Mouse (Mus musculus): ENCODE measurements around the gene Rasal2.

DNA sequence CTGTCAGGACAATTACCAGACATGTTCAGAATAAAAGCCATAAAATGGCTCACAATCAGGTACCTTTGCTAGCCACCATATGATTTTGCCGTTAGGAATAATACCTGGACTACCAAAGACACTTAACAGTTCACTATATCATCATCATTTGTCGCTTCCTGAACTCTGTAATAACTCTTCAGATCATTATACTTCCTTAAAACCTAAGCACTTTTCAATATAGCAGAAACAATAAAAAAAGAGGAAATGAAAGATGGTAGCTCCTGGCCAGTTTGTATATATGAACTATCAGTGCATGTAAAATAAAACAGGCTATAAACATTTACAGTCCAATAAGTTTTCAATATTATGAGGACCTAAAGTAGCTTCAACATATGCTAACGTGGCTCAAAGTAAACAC lies 127.0 kb downstream of the Rasal2 start:
- TF ChIP-seq CTCF (IDR thresholded peaks at IDR 0.05; ENCODE audit: control insufficient read depth, insufficient read depth, insufficient replicate concordance, low read depth, low read length), result no peak
- no peak for TF ChIP-seq POLR2A (IDR thresholded peaks at IDR 0.05; ENCODE audit: control insufficient read depth, low read depth, low read length)
